Mouse (Mus musculus) thymus, adult 2 months (tissue): ENCODE measurements around the gene Atpaf1. TPM values are rescaled to one million over a fixed set of nuclear protein-coding genes. Genes with fewer than 3 reads are reported as not detected.

ENCODE experiments used
- DNase-seq: peaks from one replicate; pipeline ENCODE4 v3.0.0; 2021
- H3K27ac ChIP-seq: fragments of 200-500 bp; 2 replicates; pipeline ENCODE4 v1.5.1; 2012; ENCODE audit warnings: low read length, control low read depth; ENCODE audit not compliant: control insufficient read depth, insufficient read depth
- H3K27me3 ChIP-seq: fragments of 200-500 bp; 2 replicates; pipeline ENCODE4 v1.6.1; 2012; ENCODE audit warnings: mild to moderate bottlenecking, low read length, moderate library complexity, mixed read lengths; ENCODE audit not compliant: control insufficient read depth, insufficient read depth
- H3K36me3 ChIP-seq: fragments of 200-500 bp; 2 replicates; pipeline ENCODE4 v1.6.1; 2012; ENCODE audit warnings: mild to moderate bottlenecking, low read length, moderate library complexity; ENCODE audit not compliant: control insufficient read depth, insufficient read depth
- H3K4me1 ChIP-seq: fragments of 200-500 bp; replicated peaks from 2 replicates; pipeline ENCODE4 v1.6.1; 2012; ENCODE audit warnings: low read length; ENCODE audit not compliant: control insufficient read depth, insufficient read depth
- H3K4me3 ChIP-seq: fragments of 200-500 bp; 2 replicates; pipeline ENCODE4 v1.5.1; 2012; ENCODE audit warnings: mild to moderate bottlenecking, low read length, control low read depth, moderate library complexity; ENCODE audit not compliant: control insufficient read depth, insufficient read depth
- CTCF ChIP-seq: fragments of 200-500 bp; IDR thresholded peaks from 2 replicates; pipeline ENCODE4 v1.5.1; 2012; ENCODE audit warnings: mild to moderate bottlenecking, control low read depth, low read length, moderate library complexity, borderline replicate concordance; ENCODE audit not compliant: control insufficient read depth, poor library complexity, insufficient read depth; ENCODE audit errors: extremely low read depth
- POLR2A ChIP-seq: fragments of 200-500 bp; IDR thresholded peaks from 2 replicates; pipeline ENCODE4 v1.6.1; 2012; ENCODE audit warnings: mild to moderate bottlenecking, low read length, control low read depth, moderate library complexity; ENCODE audit not compliant: control insufficient read depth, poor library complexity, insufficient read depth; ENCODE audit errors: extremely low read depth
- WGBS: fragments of 180-500 bp; shearing (Covaris S2); methylation state at CpG from one replicate; pipeline ENCODE4 v1.1.7; 2018; 5-methylcytosine and 5-hydroxymethylcytosine counted together
- polyA plus RNA-seq: library from polyadenylated mRNA; depleted of rRNA; stranded (reverse); fragments of >200 nt; gene quantifications from 2 replicates; pipeline ENCODE4 v1.2.3, GENCODE M21; 2012

Gene Atpaf1
- polyA plus RNA-seq, 1 experiment, result 30.2 TPM

- WGBS, result under 1% methylated on average over 57 of the region's 57 CpGs
- peaks cover 32% of the 10 kb centered on the region for H3K4me1 ChIP-seq
- H3K4me3 ChIP-seq, result peak within 1 kb of the TSS; percentile 90
- peak within 1 kb of the TSS; percentile 31; the same call in 1 of the 2 replicates for H3K27ac ChIP-seq
- H3K36me3 ChIP-seq, result no peaks in the 10 kb centered on the region; the same call in 1 of the 2 replicates
- TF ChIP-seq CTCF (no peak), POLR2A (0 out of 2 replicates have a peak, but pooled peaks have one; percentile 18)
- no peaks in the 10 kb centered on the region for H3K27me3 ChIP-seq
- peak; percentile 69 for DNase-seq
These were observed 43.4 kb downstream of the Atpaf1 start, which contains the start of gene Mob3c for GRCm38 (mm10) chr4:115827888-115828571. Mob3c (plus strand) TSS chr4:115828092.

- Histone ChIP-seq H3K4me3 (peak overlapping the region; percentile 90), H3K36me3 (no peaks in the 10 kb centered on the region; the same call in 1 of the 2 replicates), H3K27me3 (no peaks in the 10 kb centered on the region), H3K4me1 (peaks cover 32% of the 10 kb centered on the region), H3K27ac (no peak overlapping the region)
- no peak for TF ChIP-seq POLR2A
- no peak for TF ChIP-seq CTCF
- 15% methylated on average over 8 of the region's 8 CpGs for whole genome bisulfite sequencing
- no peak for DNase-seq
These were observed 43.9 kb downstream of the Atpaf1 start for GRCm38 (mm10) chr4:115828572-115828902.

GRCm38 (mm10) chr4:115830491-115830890 is 45.9 kb downstream of the Atpaf1 start:
- WGBS, result 31% methylated on average over 5 of the region's 5 CpGs
- DNase-seq, result no peak
- H3K27me3 ChIP-seq, result no peaks in the 10 kb centered on the region
- no peaks in the 10 kb centered on the region; the same call in 1 of the 2 replicates for H3K36me3 ChIP-seq
- H3K4me1 ChIP-seq, result peaks cover 32% of the 10 kb centered on the region
- H3K4me3 ChIP-seq, result no peak overlapping the region
- H3K27ac ChIP-seq, result 0 out of 2 replicates have a peak overlapping the region, but pooled peaks have one; percentile 8
- TF ChIP-seq CTCF, result no peak
- no peak for TF ChIP-seq POLR2A

GRCm38 (mm10) chr4:115831221-115831620 is 46.6 kb downstream of the Atpaf1 start:
- H3K4me1 ChIP-seq, result peaks cover 32% of the 10 kb centered on the region
- no peak for DNase-seq
- TF ChIP-seq CTCF, result no peak
- no peak for TF ChIP-seq POLR2A
- H3K36me3 ChIP-seq, result no peaks in the 10 kb centered on the region; the same call in 1 of the 2 replicates
- no peaks in the 10 kb centered on the region for H3K27me3 ChIP-seq
- H3K27ac ChIP-seq, result no peak overlapping the region
- WGBS, result 86% methylated on average over 22 of the region's 22 CpGs
- no peak overlapping the region for H3K4me3 ChIP-seq

GRCm38 (mm10) chr4:115832040-115832439 is 47.4 kb downstream of the Atpaf1 start:
- DNase-seq, result no peak
- H3K27me3 ChIP-seq, result no peaks in the 10 kb centered on the region
- H3K4me3 ChIP-seq, result no peak overlapping the region
- H3K27ac ChIP-seq, result no peak overlapping the region
- 48% methylated on average over 2 of the region's 2 CpGs for WGBS
- TF ChIP-seq POLR2A (no peak), CTCF (no peak)
- H3K4me1 ChIP-seq, result peaks cover 32% of the 10 kb centered on the region
- H3K36me3 ChIP-seq, result no peaks in the 10 kb centered on the region; the same call in 1 of the 2 replicates

GRCm38 (mm10) chr4:115835576-115835975 is 51.0 kb downstream of the Atpaf1 start:
- no peak for DNase-seq
- 88% methylated on average over 2 of the region's 2 CpGs for WGBS

GRCm38 (mm10) chr4:115838196-115838595 is 53.6 kb downstream of the Atpaf1 start:
- TF ChIP-seq CTCF (no peak), POLR2A (no peak)
- Histone ChIP-seq H3K36me3 (no peaks in the 10 kb centered on the region), H3K4me1 (peaks cover 10% of the 10 kb centered on the region), H3K27ac (peak overlapping the region; percentile 3; the same call in 1 of the 2 replicates), H3K27me3 (no peaks in the 10 kb centered on the region), H3K4me3 (no peak overlapping the region)
- 9% methylated on average over 4 of the region's 4 CpGs for WGBS
- no peak for DNase-seq

More at GRCm38 (mm10) chr4:115835576-115835975, 51.0 kb downstream of the Atpaf1 start:
- no peaks in the 10 kb centered on the region; the same call in 1 of the 2 replicates for H3K36me3 ChIP-seq
- no peak overlapping the region for H3K27ac ChIP-seq
- no peaks in the 10 kb centered on the region for H3K27me3 ChIP-seq
- H3K4me1 ChIP-seq, result peaks cover 22% of the 10 kb centered on the region
- no peak for TF ChIP-seq POLR2A
- TF ChIP-seq CTCF, result no peak
- H3K4me3 ChIP-seq, result no peak overlapping the region
